Mouse (Mus musculus) MN1 (cell line): ENCODE results near the gene Ngfr.

Experiments
- DNase-seq: peaks from one replicate; pipeline ENCODE4 v3.0.0-alpha.2; 2016; ENCODE audit warnings: low spot score

Gene Ngfr

DNA sequence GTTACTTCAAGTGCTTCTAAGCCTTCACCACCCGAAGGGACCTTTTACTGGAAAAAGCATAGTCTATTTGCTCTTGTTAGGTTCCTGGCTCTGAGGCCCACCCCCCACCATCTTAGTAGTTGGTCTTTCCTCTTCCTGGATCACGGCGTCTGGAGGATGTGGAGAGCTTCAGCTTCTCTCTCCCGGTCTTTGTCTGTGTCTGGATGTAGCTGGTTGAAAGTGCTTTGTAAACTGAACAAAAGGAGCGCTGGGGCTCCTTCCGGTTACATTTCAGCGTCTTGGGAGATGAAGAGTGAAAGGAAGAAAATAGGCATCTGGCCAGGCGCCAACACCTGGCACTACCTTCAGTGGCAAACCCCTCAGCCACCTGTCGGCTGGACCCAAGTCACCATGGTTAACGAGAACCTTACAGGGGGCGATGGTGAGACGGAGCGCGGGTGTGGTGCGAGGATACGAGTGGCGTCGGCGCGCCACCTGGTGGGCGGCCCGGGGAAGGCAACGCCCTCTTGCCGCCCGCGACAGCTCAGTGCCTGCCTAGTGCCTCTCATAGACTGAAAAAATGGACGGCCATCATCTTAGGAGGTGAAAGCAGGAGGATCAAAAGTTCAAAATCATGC is 67.0 kb downstream of the Ngfr start:
- peak; percentile 84 for DNase-seq

GRCm38 (mm10) chr11:95519996-95520395 is 67.5 kb downstream of the Ngfr start:
- no peak for DNase-seq

GRCm38 (mm10) chr11:95519299-95519698 is 68.2 kb downstream of the Ngfr start:
- DNase-seq = no peak
